Mouse (Mus musculus) liver, embryonic 16.5 days (tissue): Measurements from ENCODE around the gene Ptafr. TPM values are rescaled to one million over a fixed set of nuclear protein-coding genes. Genes with fewer than 3 reads are reported as not detected.
"Not testable (repeated sequence)": the region's sequence is repeated elsewhere in the genome, so short reads cannot be mapped to it uniquely, and the experiment has no call there.

Source experiments
- ATAC-seq: fragments of 200-750 bp; cut with Nextera tagmentation; 2 replicates; pipeline ENCODE4 v1.8.0; 2017; ENCODE audit warnings: low read depth, mild to moderate bottlenecking, moderate number of reproducible peaks, moderate library complexity
- H3K27ac ChIP-seq: fragments of 300-500 bp; sonication (generic); 2 replicates; pipeline ENCODE4 v1.5.1; 2014; ENCODE audit warnings: mild to moderate bottlenecking, low read length
- H3K27me3 ChIP-seq: fragments of 300-500 bp; sonication (generic); 2 replicates; pipeline ENCODE4 v1.6.1; 2014; ENCODE audit warnings: low read depth, low read length, mixed read lengths; ENCODE audit not compliant: control insufficient read depth, insufficient read depth
- H3K36me3 ChIP-seq: fragments of 300-500 bp; sonication (generic); 2 replicates; pipeline ENCODE4 v1.6.1; 2014; ENCODE audit warnings: mild to moderate bottlenecking; ENCODE audit not compliant: control insufficient read depth, insufficient read depth
- H3K4me1 ChIP-seq: fragments of 300-500 bp; sonication (generic); 2 replicates; pipeline ENCODE4 v1.6.1; 2014; ENCODE audit warnings: low read depth, low read length, mixed read lengths; ENCODE audit not compliant: control insufficient read depth
- H3K4me2 ChIP-seq: fragments of 300-500 bp; sonication (generic); 2 replicates; pipeline ENCODE4 v1.6.1; 2014; ENCODE audit warnings: low read depth, low read length, mixed read lengths
- H3K4me3 ChIP-seq: fragments of 300-500 bp; sonication (generic); 2 replicates; pipeline ENCODE4 v1.5.1; 2014; ENCODE audit warnings: low read depth, mild to moderate bottlenecking, low read length
- H3K9ac ChIP-seq: fragments of 300-500 bp; sonication (generic); 2 replicates; pipeline ENCODE4 v1.6.1; 2014; ENCODE audit warnings: low read depth, low read length
- H3K9me3 ChIP-seq: fragments of 300-500 bp; sonication (generic); replicated peaks from 2 replicates; pipeline ENCODE4 v1.6.1; 2016; ENCODE audit warnings: low read length; ENCODE audit not compliant: control insufficient read depth
- WGBS: fragments of 180-500 bp; shearing (Covaris S2); extraction: QIAGEN DNeasy Blood & Tissue Kit; methylation state at CpG from one replicate; pipeline ENCODE4 v1.1.7; 2014; ENCODE audit not compliant: insufficient replicate concordance; 5-methylcytosine and 5-hydroxymethylcytosine counted together
- polyA plus RNA-seq: library from polyadenylated mRNA; unstranded; fragments of >200 nt; fragmentation: Nextera tagmentation; extraction: Ambion mirVana; gene quantifications from 2 replicates; pipeline ENCODE4 v1.2.1, GENCODE M21; 2015

Gene Ptafr
- polyA plus RNA-seq, 1 experiment from 2014 or later = 1.2 TPM

- Histone ChIP-seq H3K9me3 (no peaks in the 10 kb centered on the region), H3K27me3 (no peaks in the 10 kb centered on the region), H3K36me3 (peaks cover 61% of the 10 kb centered on the region), H3K4me1 (peaks cover 2% of the 10 kb centered on the region), H3K4me3 (no peak overlapping the region), H3K27ac (no peak overlapping the region), H3K9ac (no peak overlapping the region), H3K4me2 (no peak overlapping the region)
- WGBS = 35% methylated on average over 1 of the region's 1 CpGs
- ATAC-seq = no peak
These were observed 21.1 kb upstream of the Ptafr start for GRCm38 (mm10) chr4:132542724-132543123.

GRCm38 (mm10) chr4:132545851-132546250 lies 18.0 kb upstream of the Ptafr start:
- Histone ChIP-seq H3K4me2 (no peak overlapping the region), H3K4me1 (no peaks in the 10 kb centered on the region; the same call in 1 of the 2 replicates), H3K36me3 (peaks cover 67% of the 10 kb centered on the region), H3K9ac (no peak overlapping the region), H3K4me3 (no peak overlapping the region), H3K27me3 (no peaks in the 10 kb centered on the region), H3K27ac (no peak overlapping the region), H3K9me3 (no peaks in the 10 kb centered on the region)
- peak; percentile 71 for ATAC-seq
- WGBS = 25% methylated on average over 8 of the region's 8 CpGs

GRCm38 (mm10) chr4:132554221-132554620 lies 9.6 kb upstream of the Ptafr start:
- Histone ChIP-seq H3K4me3 (no peak overlapping the region), H3K4me2 (no peak overlapping the region), H3K9me3 (no peaks in the 10 kb centered on the region), H3K36me3 (peaks cover 36% of the 10 kb centered on the region), H3K4me1 (peaks cover 6% of the 10 kb centered on the region), H3K27me3 (no peaks in the 10 kb centered on the region), H3K9ac (no peak overlapping the region), H3K27ac (no peak overlapping the region)
- WGBS = 69% methylated on average over 5 of the region's 5 CpGs
- ATAC-seq = no peak; the same call in 1 of the 2 replicates

DNA sequence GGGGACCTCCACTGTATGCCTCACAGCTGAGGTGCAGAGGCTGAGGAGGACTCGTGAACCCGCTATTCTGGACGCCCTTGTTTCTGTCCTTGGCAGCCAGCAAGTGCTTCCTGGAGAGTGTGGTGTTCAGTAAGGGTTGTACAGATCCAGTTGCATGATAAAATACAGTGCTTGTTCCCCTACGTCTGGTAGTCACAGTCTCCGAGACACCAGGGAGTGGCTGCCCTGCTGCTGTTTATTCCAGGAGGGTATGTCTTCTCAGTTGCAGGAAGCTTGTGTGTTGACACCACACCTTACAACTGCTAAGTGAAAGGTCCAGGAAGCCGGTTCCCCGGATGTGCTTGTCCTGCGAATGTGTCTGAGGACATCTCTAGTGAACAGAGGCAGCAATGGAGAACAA lies 9.2 kb upstream of the Ptafr start:
- ATAC-seq = no peak
- peaks cover 36% of the 10 kb centered on the region for H3K36me3 ChIP-seq
- no peaks in the 10 kb centered on the region for H3K9me3 ChIP-seq
- no peak overlapping the region for H3K9ac ChIP-seq
- peaks cover 6% of the 10 kb centered on the region for H3K4me1 ChIP-seq
- no peak overlapping the region for H3K4me3 ChIP-seq
- no peak overlapping the region for H3K27ac ChIP-seq
- no peak overlapping the region for H3K4me2 ChIP-seq
- WGBS = 33% methylated on average over 8 of the region's 8 CpGs
- H3K27me3 ChIP-seq = no peaks in the 10 kb centered on the region

DNA sequence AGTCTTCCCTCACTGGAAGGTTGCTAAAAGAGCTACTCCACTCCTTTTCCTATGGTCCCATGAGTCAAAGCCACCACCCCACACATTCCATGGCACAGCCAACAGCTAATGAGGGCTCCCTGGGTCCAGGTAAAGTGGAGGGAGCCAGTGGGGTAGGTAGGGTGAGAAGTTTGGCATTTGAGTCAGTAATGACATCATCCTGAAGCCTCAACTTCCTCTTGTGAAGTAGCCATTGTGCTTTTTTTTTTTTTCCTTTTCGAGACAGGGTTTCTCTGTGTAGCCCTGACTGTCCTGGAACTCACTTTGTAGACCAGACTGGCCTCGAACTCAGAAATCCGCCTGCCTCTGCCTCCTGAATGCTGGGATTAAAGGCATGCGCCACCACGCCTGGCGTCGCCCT lies 8.3 kb upstream of the Ptafr start:
- not testable (repeated sequence) for H3K4me1 ChIP-seq

GRCm38 (mm10) chr4:132563261-132563660 lies 606 bp upstream of the Ptafr start:
- no peaks in the 10 kb centered on the region for H3K27me3 ChIP-seq
- peak overlapping the region; percentile 25; the same call in 1 of the 2 replicates for H3K4me2 ChIP-seq
- 36% methylated on average over 3 of the region's 3 CpGs for WGBS
- H3K9me3 ChIP-seq = no peaks in the 10 kb centered on the region
- H3K9ac ChIP-seq = no peak overlapping the region
- no peaks in the 10 kb centered on the region for H3K36me3 ChIP-seq
- H3K27ac ChIP-seq = 0 out of 2 replicates have a peak overlapping the region, but pooled peaks have one; percentile 54
- H3K4me1 ChIP-seq = no peaks in the 10 kb centered on the region
- no peak for ATAC-seq
- no peak overlapping the region for H3K4me3 ChIP-seq

More for the DNA sequence above, 8.3 kb upstream of the Ptafr start:
- H3K27me3 ChIP-seq, H3K4me3 ChIP-seq, H3K4me2 ChIP-seq, H3K27ac ChIP-seq, H3K9ac ChIP-seq, H3K9me3 ChIP-seq, ATAC-seq: not testable (repeated sequence)
- 69% methylated on average over 7 of the region's 7 CpGs for WGBS
- peaks cover 29% of the 10 kb centered on the region for H3K36me3 ChIP-seq

DNA sequence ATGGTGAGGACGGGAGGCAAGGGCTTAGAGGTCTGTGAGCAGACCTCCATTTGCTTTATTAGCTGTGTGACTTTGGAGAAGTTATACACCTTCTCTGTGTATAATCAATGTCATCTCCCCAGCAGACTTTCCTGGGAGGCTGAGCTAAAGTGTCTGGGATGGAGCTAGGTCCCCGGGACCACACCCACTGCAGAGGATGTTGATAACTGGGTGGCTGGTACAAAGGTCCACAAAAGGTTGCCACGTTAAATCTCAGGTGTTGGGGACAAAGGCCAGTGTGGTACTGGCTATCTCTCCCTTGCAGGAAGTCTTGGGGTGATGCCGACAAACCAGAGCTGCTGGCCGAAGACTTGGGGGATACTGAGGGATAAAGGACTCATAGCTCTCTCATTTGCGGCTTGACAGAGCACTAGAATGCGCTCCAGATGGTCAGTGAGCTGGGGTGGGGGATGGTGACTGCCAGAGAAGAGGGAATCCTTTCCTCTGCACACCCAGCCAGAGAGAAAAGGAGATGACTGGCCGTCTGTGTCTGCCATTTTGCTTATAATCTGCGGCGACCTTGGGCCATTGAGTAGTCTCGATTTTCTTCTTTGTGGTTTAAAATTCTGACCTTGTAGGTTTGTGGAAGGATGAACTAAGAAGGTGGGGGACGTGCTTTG lies 1.4 kb downstream of the Ptafr start:
- Histone ChIP-seq H3K9me3 (peaks cover 2% of the 10 kb centered on the region), H3K27ac (no peak overlapping the region), H3K4me3 (no peak overlapping the region), H3K4me2 (no peak overlapping the region), H3K9ac (no peak overlapping the region), H3K36me3 (no peaks in the 10 kb centered on the region), H3K27me3 (no peaks in the 10 kb centered on the region), H3K4me1 (no peaks in the 10 kb centered on the region)
- 63% methylated on average over 12 of the region's 12 CpGs for WGBS
- ATAC-seq = no peak

- Histone ChIP-seq H3K4me1 (no peaks in the 10 kb centered on the region; the same call in 1 of the 2 replicates), H3K9ac (no peak overlapping the region), H3K4me3 (no peak overlapping the region), H3K27me3 (no peaks in the 10 kb centered on the region), H3K9me3 (peaks cover 2% of the 10 kb centered on the region), H3K4me2 (no peak overlapping the region), H3K36me3 (no peaks in the 10 kb centered on the region), H3K27ac (no peak overlapping the region)
- no peak for ATAC-seq
- WGBS = 57% methylated on average over 9 of the region's 9 CpGs
These were observed 3.5 kb downstream of the Ptafr start for GRCm38 (mm10) chr4:132567361-132567779.

GRCm38 (mm10) chr4:132569115-132569514 lies 5.2 kb downstream of the Ptafr start:
- 83% methylated on average over 5 of the region's 5 CpGs for WGBS
- Histone ChIP-seq H3K4me1 (peaks cover 2% of the 10 kb centered on the region), H3K27me3 (no peaks in the 10 kb centered on the region), H3K27ac (no peak overlapping the region), H3K4me3 (no peak overlapping the region), H3K9me3 (peaks cover 2% of the 10 kb centered on the region), H3K36me3 (no peaks in the 10 kb centered on the region), H3K4me2 (no peak overlapping the region), H3K9ac (no peak overlapping the region)
- ATAC-seq = no peak
